Mouse (Mus musculus): Measurements from ENCODE around the gene Gck. TPM values are rescaled to one million over a fixed set of nuclear protein-coding genes. Genes with fewer than 3 reads are reported as not detected.

Gene Gck
- polyA plus RNA-seq, 1 experiment from 2014 or later: 3.5 TPM

- no peak overlapping the region for H3K9ac ChIP-seq
- no peak overlapping the region for H3K4me3 ChIP-seq (replicated peaks)
- no peak overlapping the region for H3K27ac ChIP-seq (replicated peaks)
- 88% methylated on average over 3 of the region's 3 CpGs for WGBS
- H3K4me2 ChIP-seq (replicated peaks): no peak overlapping the region
- no peaks in the 10 kb centered on the region for H3K9me3 ChIP-seq (replicated peaks)
- no peaks in the 10 kb centered on the region for H3K4me1 ChIP-seq
- H3K36me3 ChIP-seq: no peaks in the 10 kb centered on the region
- no peak for ATAC-seq (ENCODE audit: insufficient number of reproducible peaks, low FRiP score, low TSS enrichment, low read depth)
- no peaks in the 10 kb centered on the region for H3K27me3 ChIP-seq
These were observed 23.1 kb downstream of the Gck start for GRCm38 (mm10) chr11:5926696-5927220.

GRCm38 (mm10) chr11:5924699-5925098, 25.2 kb downstream of the Gck start:
- no peak overlapping the region for H3K27ac ChIP-seq (replicated peaks)
- H3K4me1 ChIP-seq: no peaks in the 10 kb centered on the region
- no peak overlapping the region for H3K4me3 ChIP-seq (replicated peaks)
- H3K4me2 ChIP-seq (replicated peaks): no peak overlapping the region
- no peaks in the 10 kb centered on the region for H3K36me3 ChIP-seq
- no peak for ATAC-seq (ENCODE audit: insufficient number of reproducible peaks, low FRiP score, low TSS enrichment, low read depth)
- H3K9ac ChIP-seq: no peak overlapping the region
- H3K9me3 ChIP-seq (replicated peaks): no peaks in the 10 kb centered on the region
- 49% methylated on average over 8 of the region's 8 CpGs for WGBS
- no peaks in the 10 kb centered on the region for H3K27me3 ChIP-seq

- H3K9ac ChIP-seq: no peak overlapping the region
- no peak overlapping the region for H3K4me2 ChIP-seq (replicated peaks)
- H3K27ac ChIP-seq (replicated peaks): no peak overlapping the region
- H3K9me3 ChIP-seq (replicated peaks): no peaks in the 10 kb centered on the region
- ATAC-seq (ENCODE audit: insufficient number of reproducible peaks, low FRiP score, low TSS enrichment, low read depth): no peak
- no peaks in the 10 kb centered on the region for H3K4me1 ChIP-seq
- no peaks in the 10 kb centered on the region for H3K27me3 ChIP-seq
- H3K4me3 ChIP-seq (replicated peaks): no peak overlapping the region
- H3K36me3 ChIP-seq: no peaks in the 10 kb centered on the region
- 36% methylated on average over 17 of the region's 17 CpGs for WGBS
These were observed 29.4 kb downstream of the Gck start for GRCm38 (mm10) chr11:5920323-5920960.

- H3K27ac ChIP-seq (replicated peaks): no peak overlapping the region
- no peaks in the 10 kb centered on the region for H3K9me3 ChIP-seq (replicated peaks)
- no peaks in the 10 kb centered on the region for H3K4me1 ChIP-seq
- H3K9ac ChIP-seq: no peak overlapping the region
- H3K36me3 ChIP-seq: no peaks in the 10 kb centered on the region
- H3K4me3 ChIP-seq (replicated peaks): no peak overlapping the region
- H3K4me2 ChIP-seq (replicated peaks): no peak overlapping the region
- no peaks in the 10 kb centered on the region for H3K27me3 ChIP-seq
- no peak for ATAC-seq (ENCODE audit: insufficient number of reproducible peaks, low FRiP score, low TSS enrichment, low read depth)
- WGBS: 93% methylated on average over 4 of the region's 4 CpGs
These were observed 30.3 kb downstream of the Gck start for GRCm38 (mm10) chr11:5919606-5920005.

- 57% methylated on average over 2 of the region's 2 CpGs for WGBS
- Histone ChIP-seq H3K4me1 (no peaks in the 10 kb centered on the region), H3K36me3 (no peaks in the 10 kb centered on the region), H3K9me3 (replicated peaks) (no peaks in the 10 kb centered on the region), H3K27ac (replicated peaks) (no peak overlapping the region), H3K4me2 (replicated peaks) (no peak overlapping the region), H3K4me3 (replicated peaks) (no peak overlapping the region), H3K9ac (no peak overlapping the region), H3K27me3 (no peaks in the 10 kb centered on the region)
- ATAC-seq (ENCODE audit: insufficient number of reproducible peaks, low FRiP score, low TSS enrichment, low read depth): no peak
These were observed 31.8 kb downstream of the Gck start for GRCm38 (mm10) chr11:5918111-5918510.

- Histone ChIP-seq H3K27me3 (peaks cover 3% of the 10 kb centered on the region; the same call in 1 of the 2 replicates), H3K9ac (no peak overlapping the region), H3K4me3 (replicated peaks) (no peak overlapping the region), H3K36me3 (no peaks in the 10 kb centered on the region), H3K9me3 (replicated peaks) (no peaks in the 10 kb centered on the region), H3K4me2 (replicated peaks) (no peak overlapping the region), H3K27ac (replicated peaks) (no peak overlapping the region), H3K4me1 (0 out of 2 replicates have a peak, but pooled peaks cover 3% of the 10 kb centered on the region)
- 73% methylated on average over 8 of the region's 8 CpGs for WGBS
- ATAC-seq (ENCODE audit: insufficient number of reproducible peaks, low FRiP score, low TSS enrichment, low read depth): no peak
These were observed 33.7 kb downstream of the Gck start for GRCm38 (mm10) chr11:5916178-5916548.

- H3K9ac ChIP-seq: no peak overlapping the region
- H3K27ac ChIP-seq (replicated peaks): no peak overlapping the region
- ATAC-seq (ENCODE audit: insufficient number of reproducible peaks, low FRiP score, low TSS enrichment, low read depth): no peak
- H3K9me3 ChIP-seq (replicated peaks): no peaks in the 10 kb centered on the region
- peaks cover 3% of the 10 kb centered on the region; the same call in 1 of the 2 replicates for H3K27me3 ChIP-seq
- H3K4me1 ChIP-seq: 0 out of 2 replicates have a peak, but pooled peaks cover 3% of the 10 kb centered on the region
- 76% methylated on average over 5 of the region's 5 CpGs for WGBS
- H3K4me2 ChIP-seq (replicated peaks): no peak overlapping the region
- H3K36me3 ChIP-seq: no peaks in the 10 kb centered on the region
- H3K4me3 ChIP-seq (replicated peaks): no peak overlapping the region
These were observed 34.3 kb downstream of the Gck start for GRCm38 (mm10) chr11:5915429-5916177.

GRCm38 (mm10) chr11:5914940-5915339, 34.9 kb downstream of the Gck start:
- H3K4me3 ChIP-seq (replicated peaks): no peak overlapping the region
- H3K27me3 ChIP-seq: peaks cover 3% of the 10 kb centered on the region; the same call in 1 of the 2 replicates
- H3K9ac ChIP-seq: no peak overlapping the region
- H3K4me2 ChIP-seq (replicated peaks): no peak overlapping the region
- H3K27ac ChIP-seq (replicated peaks): no peak overlapping the region
- 64% methylated on average over 5 of the region's 5 CpGs for WGBS
- no peak for ATAC-seq (ENCODE audit: insufficient number of reproducible peaks, low FRiP score, low TSS enrichment, low read depth)
- H3K9me3 ChIP-seq (replicated peaks): no peaks in the 10 kb centered on the region
- 0 out of 2 replicates have a peak, but pooled peaks cover 3% of the 10 kb centered on the region for H3K4me1 ChIP-seq
- H3K36me3 ChIP-seq: no peaks in the 10 kb centered on the region

- peak; percentile 52; the same call in 1 of the 2 replicates for ATAC-seq (ENCODE audit: insufficient number of reproducible peaks, low FRiP score, low TSS enrichment, low read depth)
- no peak overlapping the region for H3K4me2 ChIP-seq (replicated peaks)
- 59% methylated on average over 4 of the region's 4 CpGs for WGBS
These were observed 35.9 kb downstream of the Gck start for GRCm38 (mm10) chr11:5913936-5914335.

GRCm38 (mm10) chr11:5913256-5913655, 36.6 kb downstream of the Gck start:
- Histone ChIP-seq H3K36me3 (no peaks in the 10 kb centered on the region), H3K9ac (no peak overlapping the region), H3K4me2 (replicated peaks) (no peak overlapping the region), H3K27ac (replicated peaks) (no peak overlapping the region), H3K27me3 (peaks cover 3% of the 10 kb centered on the region; the same call in 1 of the 2 replicates), H3K9me3 (replicated peaks) (no peaks in the 10 kb centered on the region), H3K4me3 (replicated peaks) (no peak overlapping the region), H3K4me1 (0 out of 2 replicates have a peak, but pooled peaks cover 3% of the 10 kb centered on the region)
- WGBS: 65% methylated on average over 8 of the region's 8 CpGs
- ATAC-seq (ENCODE audit: insufficient number of reproducible peaks, low FRiP score, low TSS enrichment, low read depth): no peak

More at GRCm38 (mm10) chr11:5913936-5914335, 35.9 kb downstream of the Gck start:
- Histone ChIP-seq H3K4me3 (replicated peaks) (no peak overlapping the region), H3K4me1 (0 out of 2 replicates have a peak, but pooled peaks cover 3% of the 10 kb centered on the region), H3K36me3 (no peaks in the 10 kb centered on the region), H3K9me3 (replicated peaks) (no peaks in the 10 kb centered on the region), H3K9ac (no peak overlapping the region), H3K27me3 (peaks cover 3% of the 10 kb centered on the region; the same call in 1 of the 2 replicates), H3K27ac (replicated peaks) (no peak overlapping the region)

- 29% methylated on average over 5 of the region's 5 CpGs for WGBS
- Histone ChIP-seq H3K4me2 (replicated peaks) (no peak overlapping the region), H3K27ac (replicated peaks) (no peak overlapping the region)
These were observed 37.2 kb downstream of the Gck start for GRCm38 (mm10) chr11:5912635-5913034.

More at GRCm38 (mm10) chr11:5912635-5913034, 37.2 kb downstream of the Gck start:
- H3K27me3 ChIP-seq: peaks cover 3% of the 10 kb centered on the region; the same call in 1 of the 2 replicates
- H3K9ac ChIP-seq: no peak overlapping the region
- no peaks in the 10 kb centered on the region for H3K9me3 ChIP-seq (replicated peaks)
- no peak for ATAC-seq (ENCODE audit: insufficient number of reproducible peaks, low FRiP score, low TSS enrichment, low read depth)
- no peak overlapping the region for H3K4me3 ChIP-seq (replicated peaks)
- no peaks in the 10 kb centered on the region for H3K36me3 ChIP-seq
- 0 out of 2 replicates have a peak, but pooled peaks cover 3% of the 10 kb centered on the region for H3K4me1 ChIP-seq

All from embryonic facial prominence, embryonic 15.5 days (tissue).